Mouse (Mus musculus): Measurements from ENCODE around the gene Rhebl1.
A peak's percentile ranks its signal among the peaks of the same experiment; 100 is the strongest.

The Rhebl1 gene

GRCm38 (mm10) chr15:98871070-98871915, 23.0 kb downstream of the Rhebl1 start, which contains the start of gene Kmt2d:
Gene Kmt2d (minus strand): TSS chr15:98871204.
- peak; percentile 28 to 61 for DNase-seq

- DNase-seq, result peak; percentile 51 to 69
Measured at GRCm38 (mm10) chr15:98870179-98871069, 23.9 kb downstream of the Rhebl1 start.

GRCm38 (mm10) chr15:98869342-98870178, 24.8 kb downstream of the Rhebl1 start:
- DNase-seq, result peak in 1 of 2 experiments; percentile 19

- DNase-seq, result no peak
Measured at GRCm38 (mm10) chr15:98868346-98869063, 25.8 kb downstream of the Rhebl1 start.

GRCm38 (mm10) chr15:98867321-98867720, 27.0 kb downstream of the Rhebl1 start:
- DNase-seq, result peak; percentile 72 to 75

GRCm38 (mm10) chr15:98866501-98866900, 27.8 kb downstream of the Rhebl1 start:
- DNase-seq, result no peak

- no peak for DNase-seq
Measured at GRCm38 (mm10) chr15:98865771-98866170, 28.6 kb downstream of the Rhebl1 start.

- no peak for DNase-seq
Measured at GRCm38 (mm10) chr15:98864951-98865350, 29.4 kb downstream of the Rhebl1 start.

GRCm38 (mm10) chr15:98863451-98863958, 30.8 kb downstream of the Rhebl1 start:
- DNase-seq, result no peak

GRCm38 (mm10) chr15:98861701-98862410, 32.5 kb downstream of the Rhebl1 start:
- DNase-seq, result no peak

- DNase-seq, result no peak
Measured at GRCm38 (mm10) chr15:98860921-98861320, 33.4 kb downstream of the Rhebl1 start.

GRCm38 (mm10) chr15:98859319-98860043, 34.9 kb downstream of the Rhebl1 start:
- no peak for DNase-seq

GRCm38 (mm10) chr15:98854214-98854613, 40.1 kb downstream of the Rhebl1 start:
- DNase-seq, result no peak

- DNase-seq, result no peak
Measured at GRCm38 (mm10) chr15:98853161-98853937, 41.0 kb downstream of the Rhebl1 start.

GRCm38 (mm10) chr15:98852733-98853132, 41.6 kb downstream of the Rhebl1 start:
- DNase-seq, result no peak

- no peak for DNase-seq
Measured at GRCm38 (mm10) chr15:98852071-98852470, 42.3 kb downstream of the Rhebl1 start.

GRCm38 (mm10) chr15:98851229-98851818, 43.0 kb downstream of the Rhebl1 start:
- peak in 1 of 2 experiments; percentile 5 for DNase-seq

GRCm38 (mm10) chr15:98850668-98851067, 43.7 kb downstream of the Rhebl1 start:
- no peak for DNase-seq
